Mouse (Mus musculus): ENCODE measurements at regions not wholly inside any gene's neighbourhood (a gene's known extent, or its start where the extent isn't known, plus 50 kb on each side); places are given as distances from the start of the nearest gene placed in this dataset.

- no peaks in the 10 kb centered on the region for H3K9me3 ChIP-seq
- peaks cover 6% of the 10 kb centered on the region for H3K4me1 ChIP-seq
- WGBS: 93% methylated on average over 6 of the region's 6 CpGs
- no peak overlapping the region for H3K27ac ChIP-seq (replicated peaks)
- no peaks in the 10 kb centered on the region for H3K27me3 ChIP-seq (replicated peaks; ENCODE audit: low read depth, poor library complexity, severe bottlenecking)
- no peak for DNase-seq (ENCODE audit: low spot score)
- no peak overlapping the region for H3K4me3 ChIP-seq
- H3K36me3 ChIP-seq (replicated peaks): no peaks in the 10 kb centered on the region
Observed at GRCm38 (mm10) chr6:82833867-82834266, 59.6 kb upstream of the Hk2 start.

- peak; percentile 19 for DNase-seq (ENCODE audit: low spot score)
- H3K4me3 ChIP-seq: no peak overlapping the region
- H3K36me3 ChIP-seq (replicated peaks): no peaks in the 10 kb centered on the region
- WGBS: 24% methylated on average over 1 of the region's 1 CpGs
- H3K9me3 ChIP-seq: 0 out of 2 replicates have a peak, but pooled peaks cover 2% of the 10 kb centered on the region
- H3K4me1 ChIP-seq: peaks cover 6% of the 10 kb centered on the region
- H3K27me3 ChIP-seq (replicated peaks; ENCODE audit: low read depth, poor library complexity, severe bottlenecking): no peaks in the 10 kb centered on the region
- no peak overlapping the region for H3K27ac ChIP-seq (replicated peaks)
Observed at GRCm38 (mm10) chr6:82831211-82831610, 57.0 kb upstream of the Hk2 start.

GRCm38 (mm10) chr6:82824684-82825083 lies 50.4 kb upstream of the Hk2 start:
- H3K4me3 ChIP-seq: no peak overlapping the region
- H3K9me3 ChIP-seq: 0 out of 2 replicates have a peak, but pooled peaks cover 2% of the 10 kb centered on the region
- no peaks in the 10 kb centered on the region for H3K27me3 ChIP-seq (replicated peaks; ENCODE audit: low read depth, poor library complexity, severe bottlenecking)
- peaks cover 11% of the 10 kb centered on the region; the same call in 1 of the 2 replicates for H3K4me1 ChIP-seq
- 90% methylated on average over 3 of the region's 3 CpGs for WGBS
- DNase-seq (ENCODE audit: low spot score): no peak
- H3K36me3 ChIP-seq (replicated peaks): no peaks in the 10 kb centered on the region
- no peak overlapping the region for H3K27ac ChIP-seq (replicated peaks)

GRCm38 (mm10) chr6:82824240-82824639 lies 50.0 kb upstream of the Hk2 start:
- Histone ChIP-seq H3K27ac (replicated peaks) (no peak overlapping the region), H3K36me3 (replicated peaks) (no peaks in the 10 kb centered on the region), H3K9me3 (0 out of 2 replicates have a peak, but pooled peaks cover 2% of the 10 kb centered on the region), H3K4me3 (no peak overlapping the region), H3K4me1 (peaks cover 11% of the 10 kb centered on the region; the same call in 1 of the 2 replicates), H3K27me3 (replicated peaks; ENCODE audit: low read depth, poor library complexity, severe bottlenecking) (no peaks in the 10 kb centered on the region)
- no peak for DNase-seq (ENCODE audit: low spot score)
- WGBS: 56% methylated on average over 8 of the region's 8 CpGs

Data from embryonic facial prominence, embryonic 10.5 days (tissue).